Mouse (Mus musculus): Measurements from ENCODE around the gene Slc6a6.

Slc6a6 gene

DNA sequence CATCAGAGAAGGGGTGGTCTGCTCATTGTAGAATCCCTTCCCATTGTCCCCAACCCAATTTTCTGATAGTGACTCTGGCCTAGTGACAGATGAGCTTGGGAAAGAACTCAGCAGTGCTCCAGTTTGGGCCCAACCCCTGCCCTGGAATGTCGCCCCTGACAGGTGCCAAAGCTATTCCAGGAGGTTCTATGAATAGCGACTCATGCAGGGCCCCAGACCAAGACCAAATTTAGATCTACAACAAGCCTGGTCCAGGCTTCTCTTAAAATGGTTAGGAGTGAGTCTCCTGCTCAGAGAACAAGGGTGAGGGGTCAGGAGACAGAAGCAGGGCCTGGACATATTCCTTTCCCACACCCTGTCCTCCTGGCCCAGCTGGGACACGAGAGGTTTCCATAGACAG, 101.2 kb downstream of the Slc6a6 start:
- no peak for DNase-seq (ENCODE audit: low read depth)

DNA sequence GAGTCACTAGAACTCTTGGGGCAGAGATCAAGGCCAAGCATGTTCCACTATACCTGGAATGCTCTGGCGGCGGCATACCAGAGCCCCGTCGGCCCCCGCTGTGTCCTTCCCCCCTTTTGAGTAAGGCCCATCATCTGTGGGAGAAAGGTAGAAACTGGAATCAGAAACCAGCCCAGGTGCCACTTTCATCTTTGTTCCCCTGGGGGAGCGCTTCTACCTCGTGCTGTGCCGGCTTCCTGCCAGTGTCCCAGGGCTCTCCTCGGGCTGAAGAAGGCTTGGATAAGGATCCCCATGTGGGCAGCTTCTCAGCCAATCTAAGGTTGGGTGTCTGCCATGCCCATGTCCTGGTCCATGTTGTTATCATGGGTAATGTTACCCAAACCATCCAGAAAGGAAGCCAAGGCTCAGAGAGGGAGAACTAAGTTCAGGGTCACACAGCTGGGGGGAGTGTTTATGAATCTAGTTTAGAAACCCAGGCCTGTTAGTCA, 104.5 kb downstream of the Slc6a6 start:
- no peak for DNase-seq (ENCODE audit: low read depth)

DNA sequence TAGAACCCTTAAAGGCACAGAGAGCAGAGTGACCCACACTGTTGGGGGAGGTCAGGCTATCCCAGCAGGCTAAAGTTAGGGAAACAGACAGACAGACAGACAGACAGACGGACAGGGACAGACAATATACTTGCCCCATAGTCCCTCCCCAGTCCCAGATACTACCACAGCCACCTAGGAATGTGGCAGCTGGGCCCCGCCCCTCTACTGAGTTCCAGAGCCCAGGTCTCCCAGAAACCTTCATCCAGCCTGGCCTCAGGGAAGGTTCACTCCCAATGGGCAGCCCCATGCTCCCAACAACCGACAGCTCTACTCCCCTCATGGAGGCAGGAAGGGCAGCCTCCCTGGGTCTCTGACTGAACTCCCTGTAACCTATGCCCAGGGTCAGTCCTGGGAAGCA, 111.8 kb downstream of the Slc6a6 start:
- DNase-seq (ENCODE audit: low read depth), result no peak

DNA sequence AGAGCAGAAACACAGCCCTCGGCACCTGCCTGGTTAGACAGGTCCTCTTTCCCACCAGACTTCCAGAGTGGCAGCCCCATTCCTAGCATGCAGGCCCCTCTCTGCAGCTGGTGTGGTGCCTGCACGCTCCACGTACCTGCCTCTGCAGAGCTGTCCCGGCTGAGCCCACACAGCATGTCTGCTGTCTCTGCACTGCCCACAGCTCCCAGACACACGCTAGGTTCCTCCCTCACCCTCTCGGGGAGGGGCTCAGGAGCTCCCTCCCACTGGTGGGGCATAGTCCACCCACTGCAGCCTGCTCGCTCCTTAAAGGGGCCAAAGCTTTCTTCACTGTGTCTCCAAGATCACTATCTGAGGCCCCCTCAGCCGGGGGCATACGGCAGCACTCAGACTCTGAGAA, 112.2 kb downstream of the Slc6a6 start:
- DNase-seq (ENCODE audit: low read depth), result no peak

DNA sequence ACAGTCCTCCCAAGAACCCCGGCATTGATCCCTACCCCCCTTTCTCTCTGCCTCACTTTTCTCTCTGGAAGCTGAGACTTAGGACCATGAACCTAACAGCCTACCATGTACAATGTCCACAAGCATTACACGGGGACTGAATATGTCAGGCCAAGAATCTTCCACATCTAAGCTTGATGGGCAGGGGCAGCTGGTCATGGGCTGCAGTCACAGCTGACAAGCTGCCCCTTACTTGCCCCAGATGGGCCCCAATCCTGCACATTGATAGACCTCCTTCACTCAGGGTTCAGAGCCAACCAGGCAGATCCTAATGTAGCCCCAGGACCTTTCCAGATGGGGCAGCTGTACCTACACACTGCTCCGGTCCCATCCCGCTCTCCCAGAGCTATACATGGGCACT, 112.9 kb downstream of the Slc6a6 start:
- DNase-seq (ENCODE audit: low read depth), result no peak

DNA sequence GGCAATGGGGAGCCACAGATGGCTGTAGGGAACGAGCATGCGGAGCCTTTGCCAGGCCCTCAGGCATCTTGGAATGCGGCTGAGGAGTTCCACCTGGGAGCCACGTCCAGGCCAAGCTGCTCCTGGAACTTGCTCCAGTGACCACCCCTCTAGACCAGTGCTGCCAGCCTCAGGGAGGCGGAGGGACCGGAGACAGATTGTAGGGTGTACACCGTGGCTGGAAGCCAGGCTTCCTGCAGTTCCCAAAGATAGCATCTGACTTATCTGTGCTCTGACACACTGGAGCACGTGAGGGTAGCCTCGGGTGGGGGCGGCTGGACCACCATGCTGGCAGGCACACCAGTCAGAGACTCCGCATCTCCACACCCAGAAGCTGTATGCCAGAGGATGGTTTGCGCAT, 114.6 kb downstream of the Slc6a6 start:
- no peak for DNase-seq (ENCODE audit: low read depth)

DNA sequence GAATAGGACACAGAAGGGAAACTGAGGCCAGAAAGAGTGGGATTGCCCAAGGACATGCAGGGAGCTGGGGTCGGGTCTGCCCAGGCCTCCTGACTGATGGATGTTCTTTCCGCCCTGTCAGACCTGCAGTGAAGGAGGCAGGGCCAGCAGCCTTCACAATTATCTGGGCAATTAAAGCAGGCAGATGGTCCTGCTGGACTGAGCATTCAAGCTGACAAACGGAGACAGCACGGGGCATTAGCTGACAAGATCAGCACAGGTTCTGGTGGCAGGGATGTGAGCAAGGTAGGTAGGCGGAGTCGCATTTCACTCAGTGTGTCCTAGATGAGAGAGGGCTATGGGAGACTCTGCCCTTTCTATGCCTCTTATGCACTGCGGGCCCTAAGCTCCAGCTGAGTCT, 120.3 kb downstream of the Slc6a6 start:
- DNase-seq (ENCODE audit: low read depth), result no peak

DNA sequence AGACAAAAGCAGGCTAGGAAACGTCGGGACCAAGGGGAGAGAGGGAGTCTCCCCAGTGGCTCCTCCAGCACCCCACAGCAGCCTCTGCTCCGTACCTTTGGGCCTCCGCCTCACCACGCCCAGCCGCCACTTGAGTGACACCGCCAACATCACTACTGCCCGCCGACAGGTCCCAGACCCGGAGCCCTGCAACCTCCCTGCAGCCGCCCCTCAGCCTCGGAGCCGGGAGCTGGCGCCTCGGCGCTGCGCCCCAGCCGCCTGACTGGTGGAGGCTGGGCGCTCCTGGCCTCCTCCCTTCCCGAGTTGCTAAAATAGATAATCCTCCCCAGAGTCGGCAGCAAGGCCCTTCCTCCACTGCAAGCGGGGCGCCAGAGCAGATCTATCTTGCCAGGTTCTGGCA, 123.3 kb downstream of the Slc6a6 start:
- DNase-seq (ENCODE audit: low read depth), result no peak

DNA sequence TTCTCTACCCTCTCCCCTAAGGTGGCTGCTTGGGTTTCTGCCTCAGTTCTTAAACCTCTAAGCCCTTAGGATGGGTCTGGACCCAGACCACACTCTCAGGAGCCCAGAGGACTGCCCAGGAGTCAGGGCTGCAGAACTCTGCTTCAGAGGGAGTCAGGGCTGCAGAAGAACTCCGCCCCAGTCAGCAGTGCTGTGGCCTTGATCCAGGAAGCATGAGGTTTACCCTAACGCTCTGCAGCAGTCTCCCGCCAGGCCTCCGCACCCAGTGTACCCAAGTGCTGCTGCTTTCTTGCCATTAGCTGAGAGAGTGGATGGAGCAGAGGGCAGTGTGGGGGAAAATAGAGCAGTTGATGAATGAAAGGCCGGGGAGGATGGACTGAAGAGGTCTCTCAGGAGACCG, 124.2 kb downstream of the Slc6a6 start:
- DNase-seq (ENCODE audit: low read depth), result no peak
